Mouse (Mus musculus) right cerebral cortex, postnatal 25 days (tissue): ENCODE results near the gene Cnnm2.

Source experiments
- DNase-seq: peaks from one replicate; pipeline ENCODE4 v3.0.0; 2022

Gene Cnnm2

GRCm38 (mm10) chr19:46889666-46890065 is 128.3 kb downstream of the Cnnm2 start:
- DNase-seq = no peak

GRCm38 (mm10) chr19:46890657-46891056 is 129.3 kb downstream of the Cnnm2 start:
- DNase-seq = no peak

- no peak for DNase-seq
These were observed 131.5 kb downstream of the Cnnm2 start for GRCm38 (mm10) chr19:46892856-46893255.

- DNase-seq = peak; percentile 3
These were observed 132.1 kb downstream of the Cnnm2 start for GRCm38 (mm10) chr19:46893484-46893883.

GRCm38 (mm10) chr19:46897135-46897534 is 135.7 kb downstream of the Cnnm2 start:
- DNase-seq = no peak

GRCm38 (mm10) chr19:46898222-46898621 is 136.8 kb downstream of the Cnnm2 start:
- DNase-seq = no peak

- DNase-seq = no peak
These were observed 137.9 kb downstream of the Cnnm2 start for GRCm38 (mm10) chr19:46899306-46899705.

GRCm38 (mm10) chr19:46899871-46900270 is 138.5 kb downstream of the Cnnm2 start:
- DNase-seq = no peak

- no peak for DNase-seq
These were observed 139.4 kb downstream of the Cnnm2 start for GRCm38 (mm10) chr19:46900786-46901185.

GRCm38 (mm10) chr19:46901323-46901722 is 139.9 kb downstream of the Cnnm2 start:
- no peak for DNase-seq

- no peak for DNase-seq
These were observed 142.0 kb downstream of the Cnnm2 start for GRCm38 (mm10) chr19:46903379-46903778.

- no peak for DNase-seq
These were observed 143.5 kb downstream of the Cnnm2 start for GRCm38 (mm10) chr19:46904907-46905306.

- no peak for DNase-seq
These were observed 144.0 kb downstream of the Cnnm2 start for GRCm38 (mm10) chr19:46905383-46905782.

- DNase-seq = no peak
These were observed 144.6 kb downstream of the Cnnm2 start for GRCm38 (mm10) chr19:46905971-46906370.

- no peak for DNase-seq
These were observed 146.8 kb downstream of the Cnnm2 start for GRCm38 (mm10) chr19:46908207-46908606.

- DNase-seq = peak; percentile 45
These were observed 147.6 kb downstream of the Cnnm2 start for GRCm38 (mm10) chr19:46908977-46909376.

- DNase-seq = no peak
These were observed 150.1 kb downstream of the Cnnm2 start for GRCm38 (mm10) chr19:46911492-46911891.

- no peak for DNase-seq
These were observed 152.2 kb downstream of the Cnnm2 start for GRCm38 (mm10) chr19:46913626-46914025.

- DNase-seq = no peak
These were observed 154.1 kb downstream of the Cnnm2 start for GRCm38 (mm10) chr19:46915406-46916080.

GRCm38 (mm10) chr19:46920571-46920970 is 159.2 kb downstream of the Cnnm2 start:
- DNase-seq = no peak

GRCm38 (mm10) chr19:46926357-46926756 is 165.0 kb downstream of the Cnnm2 start:
- no peak for DNase-seq

GRCm38 (mm10) chr19:46926951-46927350 is 165.6 kb downstream of the Cnnm2 start:
- no peak for DNase-seq

- no peak for DNase-seq
These were observed 166.7 kb downstream of the Cnnm2 start for GRCm38 (mm10) chr19:46928136-46928535.

GRCm38 (mm10) chr19:46929044-46929587 is 167.7 kb downstream of the Cnnm2 start:
- DNase-seq = no peak
